Mouse (Mus musculus): Measurements from ENCODE around the gene 2900011O08Rik. TPM values are rescaled to one million over a fixed set of nuclear protein-coding genes. Genes with fewer than 3 reads are reported as not detected.

Gene 2900011O08Rik
- polyA plus RNA-seq, 1 experiment from 2014 or later: 6.8 TPM

- H3K27me3 ChIP-seq (ENCODE audit: control insufficient read depth, insufficient read depth, low read length): no peaks in the 10 kb centered on the region
- DNase-seq (ENCODE audit: low spot score) (peak; percentile 12), ATAC-seq (ENCODE audit: insufficient number of reproducible peaks, low FRiP score, low TSS enrichment, low read depth) (no peak)
- H3K4me1 ChIP-seq (ENCODE audit: control insufficient read depth, insufficient read depth, low read length): no peaks in the 10 kb centered on the region
- no peak overlapping the region for H3K4me3 ChIP-seq (ENCODE audit: low read depth, low read length)
- H3K27ac ChIP-seq (replicated peaks; ENCODE audit: low read depth, low read length): no peak overlapping the region
- H3K4me2 ChIP-seq (ENCODE audit: low read depth, severe bottlenecking): no peak overlapping the region
- no peak overlapping the region for H3K9ac ChIP-seq (ENCODE audit: low read length)
- H3K9me3 ChIP-seq (ENCODE audit: control insufficient read depth, low read length): no peaks in the 10 kb centered on the region
- 80% methylated on average over 4 of the region's 4 CpGs for WGBS
- no peaks in the 10 kb centered on the region for H3K36me3 ChIP-seq (ENCODE audit: control insufficient read depth, insufficient read depth, low read length)
These were observed 46.7 kb downstream of the 2900011O08Rik start for GRCm38 (mm10) chr16:14033076-14033475.

DNA sequence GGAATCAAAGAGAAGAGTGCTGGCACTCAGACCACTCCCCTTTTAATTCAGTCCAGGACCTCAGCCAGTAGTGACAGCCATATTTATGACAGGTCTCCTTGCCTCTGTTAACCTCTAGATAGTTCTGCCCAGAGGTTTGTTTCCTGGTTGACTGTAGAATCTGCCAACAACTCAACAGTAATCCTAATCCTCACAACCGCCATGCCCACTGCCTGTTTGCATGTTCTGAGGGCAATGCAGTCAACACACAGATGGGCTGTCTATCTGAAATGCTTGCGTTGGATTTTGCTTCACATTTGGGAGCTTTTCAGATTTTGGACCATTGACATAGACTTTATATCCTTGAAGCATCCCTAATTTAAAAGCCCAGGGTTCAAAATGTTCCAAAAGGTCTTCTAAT is 56.0 kb downstream of the 2900011O08Rik start:
- no peak overlapping the region for H3K4me2 ChIP-seq (ENCODE audit: low read depth, severe bottlenecking)
- no peak overlapping the region for H3K27ac ChIP-seq (replicated peaks; ENCODE audit: low read depth, low read length)
- ATAC-seq (ENCODE audit: insufficient number of reproducible peaks, low FRiP score, low TSS enrichment, low read depth) (no peak), DNase-seq (ENCODE audit: low spot score) (no peak)
- no peaks in the 10 kb centered on the region for H3K36me3 ChIP-seq (ENCODE audit: control insufficient read depth, insufficient read depth, low read length)
- no peaks in the 10 kb centered on the region for H3K4me1 ChIP-seq (ENCODE audit: control insufficient read depth, insufficient read depth, low read length)
- H3K9me3 ChIP-seq (ENCODE audit: control insufficient read depth, low read length): no peaks in the 10 kb centered on the region
- H3K9ac ChIP-seq (ENCODE audit: low read length): no peak overlapping the region
- no peaks in the 10 kb centered on the region for H3K27me3 ChIP-seq (ENCODE audit: control insufficient read depth, insufficient read depth, low read length)
- H3K4me3 ChIP-seq (ENCODE audit: low read depth, low read length): no peak overlapping the region
- WGBS: 87% methylated on average over 2 of the region's 2 CpGs

DNA sequence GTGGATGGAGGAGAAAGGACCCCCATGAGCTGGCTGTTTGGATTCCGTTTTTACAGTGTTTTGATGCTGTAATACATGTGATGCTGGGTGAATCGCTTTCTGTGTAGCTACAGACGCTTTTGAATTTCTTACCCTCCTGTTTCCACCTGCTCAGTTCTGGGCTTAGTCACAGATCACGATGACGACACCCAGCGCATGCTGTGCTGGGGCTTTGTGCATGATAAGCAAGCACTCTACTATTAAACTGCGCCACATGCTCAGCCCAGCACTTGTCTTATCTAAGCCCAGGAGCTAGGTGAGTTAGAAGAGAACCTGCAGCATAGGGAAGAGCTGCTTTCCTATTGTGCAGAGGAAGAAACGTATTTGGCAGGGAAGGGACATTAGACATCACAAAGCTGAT is 58.3 kb downstream of the 2900011O08Rik start:
- H3K27me3 ChIP-seq (ENCODE audit: control insufficient read depth, insufficient read depth, low read length): no peaks in the 10 kb centered on the region
- DNase-seq (ENCODE audit: low spot score) (peak; percentile 9), ATAC-seq (ENCODE audit: insufficient number of reproducible peaks, low FRiP score, low TSS enrichment, low read depth) (no peak)
- no peak overlapping the region for H3K9ac ChIP-seq (ENCODE audit: low read length)
- no peak overlapping the region for H3K4me3 ChIP-seq (ENCODE audit: low read depth, low read length)
- H3K36me3 ChIP-seq (ENCODE audit: control insufficient read depth, insufficient read depth, low read length): no peaks in the 10 kb centered on the region
- H3K27ac ChIP-seq (replicated peaks; ENCODE audit: low read depth, low read length): no peak overlapping the region
- no peaks in the 10 kb centered on the region for H3K9me3 ChIP-seq (ENCODE audit: control insufficient read depth, low read length)
- WGBS: 83% methylated on average over 8 of the region's 8 CpGs
- H3K4me2 ChIP-seq (ENCODE audit: low read depth, severe bottlenecking): no peak overlapping the region
- H3K4me1 ChIP-seq (ENCODE audit: control insufficient read depth, insufficient read depth, low read length): no peaks in the 10 kb centered on the region

DNA sequence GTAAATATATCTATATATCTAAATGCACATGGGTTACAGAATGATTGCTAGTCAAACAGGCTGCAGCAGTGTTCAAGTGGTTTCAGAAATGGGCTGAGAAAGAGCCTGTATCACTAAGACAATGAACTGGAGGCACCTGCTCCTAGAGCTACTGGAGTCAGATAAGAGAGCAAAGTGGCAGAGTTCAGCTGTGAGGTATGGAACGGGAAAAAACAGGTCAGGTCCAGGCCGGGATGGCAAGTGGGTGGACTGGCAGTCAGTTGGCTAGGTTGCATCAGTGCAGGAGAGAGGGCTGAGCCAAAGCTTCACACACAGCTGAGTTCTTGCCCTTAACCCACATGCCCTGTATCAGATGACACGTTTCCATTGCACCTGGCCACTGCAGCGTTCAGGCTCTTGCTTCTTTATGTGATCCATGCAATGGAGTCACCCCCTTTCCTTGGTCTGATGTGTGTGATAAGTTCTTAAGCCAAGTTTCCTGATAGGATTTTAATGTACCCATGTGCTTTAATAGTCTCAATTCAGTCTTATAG is 59.9 kb downstream of the 2900011O08Rik start:
- Histone ChIP-seq H3K4me2 (ENCODE audit: low read depth, severe bottlenecking) (no peak overlapping the region), H3K4me3 (ENCODE audit: low read depth, low read length) (no peak overlapping the region), H3K9me3 (ENCODE audit: control insufficient read depth, low read length) (no peaks in the 10 kb centered on the region), H3K27ac (replicated peaks; ENCODE audit: low read depth, low read length) (no peak overlapping the region), H3K36me3 (ENCODE audit: control insufficient read depth, insufficient read depth, low read length) (no peaks in the 10 kb centered on the region), H3K4me1 (ENCODE audit: control insufficient read depth, insufficient read depth, low read length) (no peaks in the 10 kb centered on the region), H3K9ac (ENCODE audit: low read length) (no peak overlapping the region), H3K27me3 (ENCODE audit: control insufficient read depth, insufficient read depth, low read length) (no peaks in the 10 kb centered on the region)
- DNase-seq (ENCODE audit: low spot score) (peak; percentile 13), ATAC-seq (ENCODE audit: insufficient number of reproducible peaks, low FRiP score, low TSS enrichment, low read depth) (no peak)
- 72% methylated on average over 4 of the region's 4 CpGs for WGBS

DNA sequence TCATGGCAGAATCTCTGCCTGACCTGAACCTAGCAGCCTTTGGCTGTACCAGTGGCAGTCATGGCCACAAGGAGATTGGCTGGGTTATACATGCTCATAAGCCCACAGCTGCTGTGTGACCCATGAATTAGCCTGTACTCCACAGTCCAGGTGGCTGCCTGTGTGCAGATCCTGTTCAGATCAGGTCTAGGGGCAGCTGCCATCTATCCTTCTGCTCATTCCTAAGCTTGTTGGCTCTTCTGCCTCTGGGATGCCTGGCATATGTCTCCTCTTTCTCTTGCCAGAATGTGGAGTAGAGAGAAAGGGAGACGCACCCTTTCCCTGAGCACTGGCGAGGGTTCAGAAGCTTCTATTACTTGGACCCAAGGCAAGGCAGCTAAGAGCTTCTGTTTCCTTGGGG is 65.8 kb downstream of the 2900011O08Rik start:
- DNase-seq (ENCODE audit: low spot score) (peak; percentile 13), ATAC-seq (ENCODE audit: insufficient number of reproducible peaks, low FRiP score, low TSS enrichment, low read depth) (no peak)
- Histone ChIP-seq H3K4me2 (ENCODE audit: low read depth, severe bottlenecking) (no peak overlapping the region), H3K9me3 (ENCODE audit: control insufficient read depth, low read length) (no peaks in the 10 kb centered on the region), H3K9ac (ENCODE audit: low read length) (no peak overlapping the region), H3K4me3 (ENCODE audit: low read depth, low read length) (no peak overlapping the region), H3K27ac (replicated peaks; ENCODE audit: low read depth, low read length) (no peak overlapping the region), H3K4me1 (ENCODE audit: control insufficient read depth, insufficient read depth, low read length) (no peaks in the 10 kb centered on the region), H3K27me3 (ENCODE audit: control insufficient read depth, insufficient read depth, low read length) (no peaks in the 10 kb centered on the region), H3K36me3 (ENCODE audit: control insufficient read depth, insufficient read depth, low read length) (no peaks in the 10 kb centered on the region)
- 100% methylated on average over 2 of the region's 2 CpGs for WGBS

GRCm38 (mm10) chr16:14053116-14053515 is 66.7 kb downstream of the 2900011O08Rik start:
- Histone ChIP-seq H3K4me3 (ENCODE audit: low read depth, low read length) (no peak overlapping the region), H3K4me1 (ENCODE audit: control insufficient read depth, insufficient read depth, low read length) (no peaks in the 10 kb centered on the region), H3K4me2 (ENCODE audit: low read depth, severe bottlenecking) (no peak overlapping the region), H3K9me3 (ENCODE audit: control insufficient read depth, low read length) (no peaks in the 10 kb centered on the region), H3K27me3 (ENCODE audit: control insufficient read depth, insufficient read depth, low read length) (no peaks in the 10 kb centered on the region), H3K9ac (ENCODE audit: low read length) (no peak overlapping the region), H3K36me3 (ENCODE audit: control insufficient read depth, insufficient read depth, low read length) (no peaks in the 10 kb centered on the region), H3K27ac (replicated peaks; ENCODE audit: low read depth, low read length) (no peak overlapping the region)
- DNase-seq (ENCODE audit: low spot score) (peak; percentile 9), ATAC-seq (ENCODE audit: insufficient number of reproducible peaks, low FRiP score, low TSS enrichment, low read depth) (no peak)
- WGBS: 86% methylated on average over 5 of the region's 5 CpGs

GRCm38 (mm10) chr16:14055271-14055670 is 68.9 kb downstream of the 2900011O08Rik start:
- no peaks in the 10 kb centered on the region for H3K9me3 ChIP-seq (ENCODE audit: control insufficient read depth, low read length)
- H3K27ac ChIP-seq (replicated peaks; ENCODE audit: low read depth, low read length): no peak overlapping the region
- H3K4me2 ChIP-seq (ENCODE audit: low read depth, severe bottlenecking): no peak overlapping the region
- no peak for ATAC-seq (ENCODE audit: insufficient number of reproducible peaks, low FRiP score, low TSS enrichment, low read depth)
- H3K27me3 ChIP-seq (ENCODE audit: control insufficient read depth, insufficient read depth, low read length): no peaks in the 10 kb centered on the region
- 33% methylated on average over 1 of the region's 1 CpGs for WGBS
- H3K9ac ChIP-seq (ENCODE audit: low read length): no peak overlapping the region
- no peaks in the 10 kb centered on the region for H3K4me1 ChIP-seq (ENCODE audit: control insufficient read depth, insufficient read depth, low read length)
- H3K36me3 ChIP-seq (ENCODE audit: control insufficient read depth, insufficient read depth, low read length): no peaks in the 10 kb centered on the region
- no peak for DNase-seq (ENCODE audit: low spot score)
- no peak overlapping the region for H3K4me3 ChIP-seq (ENCODE audit: low read depth, low read length)

- no peaks in the 10 kb centered on the region for H3K4me1 ChIP-seq (ENCODE audit: control insufficient read depth, insufficient read depth, low read length)
- H3K9me3 ChIP-seq (ENCODE audit: control insufficient read depth, low read length): no peaks in the 10 kb centered on the region
- WGBS: 82% methylated on average over 4 of the region's 4 CpGs
- no peak overlapping the region for H3K27ac ChIP-seq (replicated peaks; ENCODE audit: low read depth, low read length)
- H3K36me3 ChIP-seq (ENCODE audit: control insufficient read depth, insufficient read depth, low read length): no peaks in the 10 kb centered on the region
- ATAC-seq (ENCODE audit: insufficient number of reproducible peaks, low FRiP score, low TSS enrichment, low read depth): no peak
- H3K9ac ChIP-seq (ENCODE audit: low read length): no peak overlapping the region
- no peaks in the 10 kb centered on the region for H3K27me3 ChIP-seq (ENCODE audit: control insufficient read depth, insufficient read depth, low read length)
- no peak overlapping the region for H3K4me3 ChIP-seq (ENCODE audit: low read depth, low read length)
- H3K4me2 ChIP-seq (ENCODE audit: low read depth, severe bottlenecking): no peak overlapping the region
- DNase-seq (ENCODE audit: low spot score): no peak
These were observed 70.3 kb downstream of the 2900011O08Rik start for GRCm38 (mm10) chr16:14056734-14057133.

GRCm38 (mm10) chr16:14058541-14058940 is 72.1 kb downstream of the 2900011O08Rik start:
- no peak overlapping the region for H3K27ac ChIP-seq (replicated peaks; ENCODE audit: low read depth, low read length)
- no peak for ATAC-seq (ENCODE audit: insufficient number of reproducible peaks, low FRiP score, low TSS enrichment, low read depth)
- no peak for DNase-seq (ENCODE audit: low spot score)

More at GRCm38 (mm10) chr16:14058541-14058940, 72.1 kb downstream of the 2900011O08Rik start:
- Histone ChIP-seq H3K4me1 (ENCODE audit: control insufficient read depth, insufficient read depth, low read length) (no peaks in the 10 kb centered on the region), H3K4me3 (ENCODE audit: low read depth, low read length) (no peak overlapping the region), H3K9me3 (ENCODE audit: control insufficient read depth, low read length) (no peaks in the 10 kb centered on the region), H3K4me2 (ENCODE audit: low read depth, severe bottlenecking) (no peak overlapping the region), H3K27me3 (ENCODE audit: control insufficient read depth, insufficient read depth, low read length) (no peaks in the 10 kb centered on the region), H3K9ac (ENCODE audit: low read length) (no peak overlapping the region), H3K36me3 (ENCODE audit: control insufficient read depth, insufficient read depth, low read length) (no peaks in the 10 kb centered on the region)
- WGBS: 20% methylated on average over 1 of the region's 1 CpGs

Data from limb, embryonic 11.5 days (tissue).